Mouse (Mus musculus) forebrain, embryonic 16.5 days (tissue): Measurements from ENCODE around the gene Gm1113. TPM values are rescaled to one million over a fixed set of nuclear protein-coding genes. Genes with fewer than 3 reads are reported as not detected.

ENCODE experiments used
- ATAC-seq: fragments of 200-750 bp; cut with Nextera tagmentation; 2 replicates; pipeline ENCODE4 v1.8.0; 2017; ENCODE audit warnings: mild to moderate bottlenecking, moderate library complexity
- H3K27ac ChIP-seq: fragments of 300-500 bp; sonication (generic); 2 replicates; pipeline ENCODE4 v1.5.1; 2014; ENCODE audit warnings: low read length, control low read depth
- H3K27me3 ChIP-seq: fragments of 300-500 bp; sonication (generic); replicated peaks from 2 replicates; pipeline ENCODE4 v1.6.1; 2014; ENCODE audit warnings: low read length; ENCODE audit not compliant: control insufficient read depth, insufficient read depth
- H3K36me3 ChIP-seq: fragments of 300-500 bp; sonication (generic); 2 replicates; pipeline ENCODE4 v1.6.1; 2014; ENCODE audit not compliant: control insufficient read depth, insufficient read depth
- H3K4me1 ChIP-seq: fragments of 300-500 bp; sonication (generic); replicated peaks from 2 replicates; pipeline ENCODE4 v1.6.1; 2014; ENCODE audit warnings: low read length; ENCODE audit not compliant: control insufficient read depth, insufficient read depth
- H3K4me2 ChIP-seq: fragments of 300-500 bp; sonication (generic); 2 replicates; pipeline ENCODE4 v1.6.1; 2014; ENCODE audit warnings: mild to moderate bottlenecking, low read length, control low read depth
- H3K4me3 ChIP-seq: fragments of 300-500 bp; sonication (generic); replicated peaks from 2 replicates; pipeline ENCODE4 v1.5.1; 2014; ENCODE audit warnings: mild to moderate bottlenecking, low read length, control low read depth
- H3K9ac ChIP-seq: fragments of 300-500 bp; sonication (generic); replicated peaks from 2 replicates; pipeline ENCODE4 v1.6.1; 2014; ENCODE audit warnings: low read depth, low read length, control low read depth
- H3K9me3 ChIP-seq: fragments of 300-500 bp; sonication (generic); 2 replicates; pipeline ENCODE4 v1.6.1; 2016; ENCODE audit warnings: low read length; ENCODE audit not compliant: control insufficient read depth
- WGBS: fragments of 180-500 bp; shearing (Covaris S2); extraction: QIAGEN DNeasy Blood & Tissue Kit; methylation state at CpG from one replicate; pipeline ENCODE4 v1.1.7; 2014; 5-methylcytosine and 5-hydroxymethylcytosine counted together
- polyA plus RNA-seq: library from polyadenylated mRNA; unstranded; fragments of >200 nt; fragmentation: Nextera tagmentation; extraction: Ambion mirVana; gene quantifications from 2 replicates; pipeline ENCODE4 v1.2.1, GENCODE M21; 2015

Gm1113 gene
- polyA plus RNA-seq, 1 experiment from 2014 or later = not detected

GRCm38 (mm10) chr9:35546745-35547144 lies 28.7 kb upstream of the Gm1113 start:
- 82% methylated on average over 9 of the region's 9 CpGs for WGBS
- peaks cover 10% of the 10 kb centered on the region for H3K36me3 ChIP-seq
- H3K4me2 ChIP-seq = no peak overlapping the region

GRCm38 (mm10) chr9:35545704-35546103 lies 27.6 kb upstream of the Gm1113 start:
- no peak overlapping the region for H3K4me3 ChIP-seq
- H3K27ac ChIP-seq = no peak overlapping the region
- peaks cover 12% of the 10 kb centered on the region for H3K36me3 ChIP-seq
- no peaks in the 10 kb centered on the region for H3K9me3 ChIP-seq
- WGBS = 74% methylated on average over 12 of the region's 12 CpGs
- H3K4me2 ChIP-seq = no peak overlapping the region
- no peaks in the 10 kb centered on the region for H3K4me1 ChIP-seq
- H3K27me3 ChIP-seq = no peaks in the 10 kb centered on the region
- no peak for ATAC-seq
- H3K9ac ChIP-seq = no peak overlapping the region

More at GRCm38 (mm10) chr9:35546745-35547144, 28.7 kb upstream of the Gm1113 start:
- H3K9me3 ChIP-seq = no peaks in the 10 kb centered on the region
- H3K4me3 ChIP-seq = no peak overlapping the region
- ATAC-seq = no peak
- H3K9ac ChIP-seq = no peak overlapping the region
- no peaks in the 10 kb centered on the region for H3K27me3 ChIP-seq
- H3K4me1 ChIP-seq = no peaks in the 10 kb centered on the region
- H3K27ac ChIP-seq = no peak overlapping the region

GRCm38 (mm10) chr9:35544666-35545065 lies 26.6 kb upstream of the Gm1113 start:
- Histone ChIP-seq H3K36me3 (peaks cover 12% of the 10 kb centered on the region), H3K4me1 (no peaks in the 10 kb centered on the region), H3K27me3 (no peaks in the 10 kb centered on the region), H3K4me2 (no peak overlapping the region), H3K9me3 (no peaks in the 10 kb centered on the region), H3K27ac (no peak overlapping the region), H3K9ac (no peak overlapping the region), H3K4me3 (no peak overlapping the region)
- no peak for ATAC-seq
- 89% methylated on average over 2 of the region's 2 CpGs for WGBS

- no peak overlapping the region for H3K4me2 ChIP-seq
- no peak for ATAC-seq
- H3K4me1 ChIP-seq = peaks cover 12% of the 10 kb centered on the region
- no peak overlapping the region for H3K9ac ChIP-seq
- no peak overlapping the region for H3K4me3 ChIP-seq
- no peaks in the 10 kb centered on the region for H3K27me3 ChIP-seq
- no peak overlapping the region for H3K27ac ChIP-seq
- WGBS = 89% methylated on average over 14 of the region's 14 CpGs
- H3K9me3 ChIP-seq = no peaks in the 10 kb centered on the region
- H3K36me3 ChIP-seq = peaks cover 12% of the 10 kb centered on the region
Observed at GRCm38 (mm10) chr9:35543099-35543860, 25.2 kb upstream of the Gm1113 start.

- 79% methylated on average over 6 of the region's 6 CpGs for WGBS
- Histone ChIP-seq H3K27ac (no peak overlapping the region), H3K4me3 (no peak overlapping the region), H3K27me3 (no peaks in the 10 kb centered on the region), H3K9me3 (no peaks in the 10 kb centered on the region), H3K36me3 (peaks cover 12% of the 10 kb centered on the region; the same call in 1 of the 2 replicates), H3K4me1 (peaks cover 12% of the 10 kb centered on the region), H3K9ac (no peak overlapping the region), H3K4me2 (no peak overlapping the region)
- no peak for ATAC-seq
Observed at GRCm38 (mm10) chr9:35541941-35542340, 23.9 kb upstream of the Gm1113 start.

- 9% methylated on average over 6 of the region's 6 CpGs for WGBS
- peak; percentile 80 for ATAC-seq
- Histone ChIP-seq H3K4me1 (peaks cover 12% of the 10 kb centered on the region), H3K4me3 (no peak overlapping the region), H3K9me3 (no peaks in the 10 kb centered on the region), H3K4me2 (no peak overlapping the region), H3K27me3 (no peaks in the 10 kb centered on the region), H3K36me3 (peaks cover 12% of the 10 kb centered on the region; the same call in 1 of the 2 replicates), H3K9ac (no peak overlapping the region), H3K27ac (no peak overlapping the region)
Observed at GRCm38 (mm10) chr9:35541488-35541887, 23.4 kb upstream of the Gm1113 start.

GRCm38 (mm10) chr9:35541024-35541423 lies 23.0 kb upstream of the Gm1113 start:
- no peak overlapping the region for H3K27ac ChIP-seq
- no peak overlapping the region for H3K4me2 ChIP-seq
- 0 out of 2 replicates have a peak, but pooled peaks have one; percentile 7 for ATAC-seq
- no peak overlapping the region for H3K4me3 ChIP-seq
- WGBS = 85% methylated on average over 5 of the region's 5 CpGs
- H3K9ac ChIP-seq = no peak overlapping the region
- H3K27me3 ChIP-seq = no peaks in the 10 kb centered on the region
- H3K9me3 ChIP-seq = no peaks in the 10 kb centered on the region
- peaks cover 12% of the 10 kb centered on the region; the same call in 1 of the 2 replicates for H3K36me3 ChIP-seq
- peaks cover 12% of the 10 kb centered on the region for H3K4me1 ChIP-seq

- Histone ChIP-seq H3K9ac (no peak overlapping the region), H3K27me3 (no peaks in the 10 kb centered on the region), H3K36me3 (peaks cover 7% of the 10 kb centered on the region; the same call in 1 of the 2 replicates), H3K9me3 (no peaks in the 10 kb centered on the region), H3K4me2 (no peak overlapping the region), H3K27ac (no peak overlapping the region), H3K4me3 (no peak overlapping the region), H3K4me1 (peaks cover 12% of the 10 kb centered on the region)
- ATAC-seq = 0 out of 2 replicates have a peak, but pooled peaks have one; percentile 17
- WGBS = 72% methylated on average over 13 of the region's 13 CpGs
Observed at GRCm38 (mm10) chr9:35539001-35539750, 21.1 kb upstream of the Gm1113 start.

- H3K4me1 ChIP-seq = peaks cover 12% of the 10 kb centered on the region
- no peak overlapping the region for H3K9ac ChIP-seq
- no peak for ATAC-seq
- WGBS = 81% methylated on average over 4 of the region's 4 CpGs
- no peak overlapping the region for H3K27ac ChIP-seq
- H3K4me2 ChIP-seq = no peak overlapping the region
- no peaks in the 10 kb centered on the region for H3K9me3 ChIP-seq
- 0 out of 2 replicates have a peak, but pooled peaks cover under 1% of the 10 kb centered on the region for H3K36me3 ChIP-seq
- no peaks in the 10 kb centered on the region for H3K27me3 ChIP-seq
- no peak overlapping the region for H3K4me3 ChIP-seq
Observed at GRCm38 (mm10) chr9:35535876-35536275, 17.8 kb upstream of the Gm1113 start.
